Mouse (Mus musculus): ENCODE data around the gene Lgals2. TPM values are rescaled to one million over a fixed set of nuclear protein-coding genes. Genes with fewer than 3 reads are reported as not detected.

The Lgals2 gene
- polyA plus RNA-seq, 1 experiment from 2014 or later: 210 TPM

DNA sequence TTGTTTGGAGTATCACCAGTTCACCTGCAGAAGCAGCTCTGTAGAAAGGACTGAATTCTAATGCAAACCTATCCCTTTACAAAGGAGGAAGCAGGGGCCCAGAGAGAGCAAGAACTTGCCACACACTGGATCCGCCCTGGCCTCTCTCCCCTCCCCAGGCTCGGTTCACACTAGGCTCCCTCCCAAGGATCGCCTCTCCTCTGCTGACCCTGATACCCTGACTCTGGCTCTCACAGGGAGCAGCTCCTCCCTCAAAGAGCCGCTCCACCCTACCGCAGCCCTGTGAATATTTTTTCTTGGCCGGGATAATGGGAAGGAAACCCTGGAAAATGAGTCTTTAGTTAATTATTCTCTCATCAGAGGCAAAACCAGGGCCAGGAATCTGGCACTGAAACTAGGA is 51.0 kb downstream of the Lgals2 start:
- H3K36me3 ChIP-seq: no peaks in the 10 kb centered on the region
- peak overlapping the region; percentile 21 for H3K4me2 ChIP-seq
- H3K9me3 ChIP-seq: no peaks in the 10 kb centered on the region
- no peak overlapping the region for H3K9ac ChIP-seq
- ATAC-seq (ENCODE audit: insufficient read depth, low FRiP score, low read depth): peak; percentile 56; the same call in 1 of the 2 replicates
- H3K27ac ChIP-seq: peak overlapping the region; percentile 69
- no peaks in the 10 kb centered on the region for H3K27me3 ChIP-seq (replicated peaks)
- no peak overlapping the region for H3K4me3 ChIP-seq (replicated peaks)
- peaks cover 43% of the 10 kb centered on the region for H3K4me1 ChIP-seq
- 19% methylated on average over 6 of the region's 6 CpGs for WGBS

DNA sequence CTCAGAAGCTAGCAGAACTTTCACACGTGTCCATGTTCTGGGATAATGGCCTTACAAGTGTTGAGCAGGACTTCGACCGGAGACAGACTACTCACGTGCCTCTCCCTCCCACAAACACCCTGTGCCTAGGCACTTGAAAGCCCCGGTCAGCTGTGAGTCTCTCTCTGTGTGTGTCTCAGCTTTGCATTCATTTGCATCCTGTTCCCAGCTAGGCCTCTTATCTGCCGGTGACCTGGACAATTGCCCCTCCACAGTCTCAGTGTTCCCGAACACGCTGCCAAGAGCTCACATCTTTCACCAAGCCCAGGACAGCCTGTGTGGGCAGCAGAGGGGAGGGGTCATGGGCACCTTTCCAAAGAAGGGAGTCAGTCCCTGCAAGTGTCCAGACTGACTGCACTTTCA is 51.8 kb downstream of the Lgals2 start:
- Histone ChIP-seq H3K36me3 (no peaks in the 10 kb centered on the region), H3K4me2 (peak overlapping the region; percentile 99), H3K9me3 (no peaks in the 10 kb centered on the region), H3K27me3 (replicated peaks) (no peaks in the 10 kb centered on the region), H3K9ac (no peak overlapping the region), H3K4me1 (peaks cover 43% of the 10 kb centered on the region), H3K27ac (peak overlapping the region; percentile 69), H3K4me3 (replicated peaks) (peak overlapping the region; percentile 73; the same call in 1 of the 2 replicates)
- 12% methylated on average over 8 of the region's 8 CpGs for WGBS
- peak; percentile 44 for ATAC-seq (ENCODE audit: insufficient read depth, low FRiP score, low read depth)

GRCm38 (mm10) chr15:78802776-78803391 is 52.4 kb downstream of the Lgals2 start, which contains the start of gene Card10:
Gene Card10 (minus strand): TSS chr15:78803042.
- Histone ChIP-seq H3K9me3 (no peaks in the 10 kb centered on the region), H3K4me2 (peak within 1 kb of the TSS; percentile 99), H3K4me3 (replicated peaks) (peak within 1 kb of the TSS; percentile 73), H3K4me1 (peaks cover 43% of the 10 kb centered on the region), H3K36me3 (no peaks in the 10 kb centered on the region), H3K27me3 (replicated peaks) (no peaks in the 10 kb centered on the region), H3K9ac (peak within 1 kb of the TSS; percentile 60), H3K27ac (peak within 1 kb of the TSS; percentile 69)
- peak; percentile 62 for ATAC-seq (ENCODE audit: insufficient read depth, low FRiP score, low read depth)
- WGBS: 1% methylated on average over 63 of the region's 70 CpGs

DNA sequence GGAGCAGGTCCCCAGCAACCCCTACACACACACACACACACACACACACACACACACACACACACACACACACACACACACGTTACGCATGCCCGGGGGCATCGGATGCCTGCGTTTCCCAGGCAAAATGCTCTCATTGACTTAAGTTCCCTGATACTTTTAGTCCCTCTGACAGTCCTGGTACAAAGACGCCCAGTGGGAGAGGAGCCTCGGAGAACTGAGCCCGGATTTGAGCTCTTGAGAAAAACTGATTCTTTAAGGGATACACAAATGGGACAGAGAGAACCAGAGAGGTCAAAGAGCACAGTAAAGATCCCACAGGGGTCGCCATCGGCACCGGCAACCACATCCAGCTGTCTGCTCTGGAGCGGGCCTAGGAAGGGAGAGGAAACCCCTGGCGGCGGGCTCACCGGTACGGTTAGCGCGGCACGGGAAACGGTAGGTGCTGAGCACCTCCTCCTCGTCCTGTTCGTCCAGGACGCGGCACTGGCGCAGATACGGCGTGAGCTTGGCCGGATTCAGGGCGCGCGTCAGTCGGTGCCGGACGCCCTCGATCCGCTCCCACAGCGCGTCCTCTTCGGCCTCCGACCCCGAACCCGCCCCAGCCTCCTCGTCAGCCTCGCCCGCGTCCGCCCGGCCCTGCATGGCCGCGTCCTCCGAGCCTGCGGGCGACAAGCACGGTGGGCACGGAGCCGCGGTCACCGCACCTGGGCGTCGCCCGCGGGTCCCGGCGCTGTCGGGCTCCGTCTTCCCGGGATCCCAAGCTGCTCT is 53.2 kb downstream of the Lgals2 start:
- no peaks in the 10 kb centered on the region for H3K36me3 ChIP-seq
- H3K4me3 ChIP-seq (replicated peaks): peak overlapping the region; percentile 73
- no peaks in the 10 kb centered on the region for H3K27me3 ChIP-seq (replicated peaks)
- peak overlapping the region; percentile 99 for H3K4me2 ChIP-seq
- ATAC-seq (ENCODE audit: insufficient read depth, low FRiP score, low read depth): 0 out of 2 replicates have a peak, but pooled peaks have one; percentile 15
- peaks cover 42% of the 10 kb centered on the region for H3K4me1 ChIP-seq
- peak overlapping the region; percentile 60 for H3K9ac ChIP-seq
- H3K9me3 ChIP-seq: no peaks in the 10 kb centered on the region
- H3K27ac ChIP-seq: peak overlapping the region; percentile 69
- WGBS: 3% methylated on average over 67 of the region's 67 CpGs

GRCm38 (mm10) chr15:78801571-78801970 is 53.8 kb downstream of the Lgals2 start:
- Histone ChIP-seq H3K4me1 (peaks cover 39% of the 10 kb centered on the region), H3K36me3 (no peaks in the 10 kb centered on the region), H3K9me3 (no peaks in the 10 kb centered on the region), H3K4me2 (peak overlapping the region; percentile 99), H3K4me3 (replicated peaks) (peak overlapping the region; percentile 73), H3K27me3 (replicated peaks) (no peaks in the 10 kb centered on the region), H3K9ac (no peak overlapping the region), H3K27ac (no peak overlapping the region)
- WGBS: 68% methylated on average over 9 of the region's 9 CpGs
- no peak for ATAC-seq (ENCODE audit: insufficient read depth, low FRiP score, low read depth)

Small RNAs within 50 kb of the gene (microRNA-seq; reads per million reads assigned to microRNA genes)
- not detected for gene Mir6955

Other genes starting within 250 kb of the Lgals2 start
- 0.10 and 0.12 TPM in 2 replicates for gene Elfn2, start 136.8 kb downstream of the Lgals2 start, polyA plus RNA-seq (2015; fragmentation: Nextera tagmentation; extraction: Ambion mirVana)
- gene Mfng, start 82.1 kb downstream of the Lgals2 start, polyA plus RNA-seq (2015; fragmentation: Nextera tagmentation; extraction: Ambion mirVana): 18.0 and 21.1 TPM in 2 replicates
- gene Card10, start 52.5 kb downstream of the Lgals2 start, polyA plus RNA-seq (2015; fragmentation: Nextera tagmentation; extraction: Ambion mirVana): 6.6 and 7.6 TPM in 2 replicates
- 54.1 and 62.1 TPM in 2 replicates for gene Cdc42ep1, start 12.9 kb downstream of the Lgals2 start, polyA plus RNA-seq (2015; fragmentation: Nextera tagmentation; extraction: Ambion mirVana)
- gene Gga1, start 21.7 kb upstream of the Lgals2 start, polyA plus RNA-seq (2015; fragmentation: Nextera tagmentation; extraction: Ambion mirVana): 47.1 TPM in 2 replicates
- 0.42 and 0.52 TPM in 2 replicates for gene Gm49510, start 44.1 kb upstream of the Lgals2 start, polyA plus RNA-seq (2015; fragmentation: Nextera tagmentation; extraction: Ambion mirVana)
- gene Sh3bp1, start 44.2 kb upstream of the Lgals2 start, polyA plus RNA-seq (2015; fragmentation: Nextera tagmentation; extraction: Ambion mirVana): 34.8 and 36.9 TPM in 2 replicates
- 11.8 and 12.8 TPM in 2 replicates for gene Pdxp, start 58.4 kb upstream of the Lgals2 start, polyA plus RNA-seq (2015; fragmentation: Nextera tagmentation; extraction: Ambion mirVana)
- 1,300 and 1,476 TPM in 2 replicates for gene Lgals1, start 71.2 kb upstream of the Lgals2 start, polyA plus RNA-seq (2015; fragmentation: Nextera tagmentation; extraction: Ambion mirVana)
- 47.4 and 49.9 TPM in 2 replicates for gene Nol12, start 79.4 kb upstream of the Lgals2 start, polyA plus RNA-seq (2015; fragmentation: Nextera tagmentation; extraction: Ambion mirVana)
- gene Triobp, start 92.2 kb upstream of the Lgals2 start, polyA plus RNA-seq (2015; fragmentation: Nextera tagmentation; extraction: Ambion mirVana): 54.4 TPM in 2 replicates
- gene H1f0, start 172.9 kb upstream of the Lgals2 start, polyA plus RNA-seq (2015; fragmentation: Nextera tagmentation; extraction: Ambion mirVana): 546 and 587 TPM in 2 replicates
- gene Galr3, start 186.4 kb upstream of the Lgals2 start, polyA plus RNA-seq (2015; fragmentation: Nextera tagmentation; extraction: Ambion mirVana): 0.68 and 0.89 TPM in 2 replicates
- 49.7 and 51.8 TPM in 2 replicates for gene Ankrd54, start 207.4 kb upstream of the Lgals2 start, polyA plus RNA-seq (2015; fragmentation: Nextera tagmentation; extraction: Ambion mirVana)
- gene Eif3l, start 219.7 kb upstream of the Lgals2 start, polyA plus RNA-seq (2015; fragmentation: Nextera tagmentation; extraction: Ambion mirVana): 200 and 222 TPM in 2 replicates